In the genomic region with DNA sequence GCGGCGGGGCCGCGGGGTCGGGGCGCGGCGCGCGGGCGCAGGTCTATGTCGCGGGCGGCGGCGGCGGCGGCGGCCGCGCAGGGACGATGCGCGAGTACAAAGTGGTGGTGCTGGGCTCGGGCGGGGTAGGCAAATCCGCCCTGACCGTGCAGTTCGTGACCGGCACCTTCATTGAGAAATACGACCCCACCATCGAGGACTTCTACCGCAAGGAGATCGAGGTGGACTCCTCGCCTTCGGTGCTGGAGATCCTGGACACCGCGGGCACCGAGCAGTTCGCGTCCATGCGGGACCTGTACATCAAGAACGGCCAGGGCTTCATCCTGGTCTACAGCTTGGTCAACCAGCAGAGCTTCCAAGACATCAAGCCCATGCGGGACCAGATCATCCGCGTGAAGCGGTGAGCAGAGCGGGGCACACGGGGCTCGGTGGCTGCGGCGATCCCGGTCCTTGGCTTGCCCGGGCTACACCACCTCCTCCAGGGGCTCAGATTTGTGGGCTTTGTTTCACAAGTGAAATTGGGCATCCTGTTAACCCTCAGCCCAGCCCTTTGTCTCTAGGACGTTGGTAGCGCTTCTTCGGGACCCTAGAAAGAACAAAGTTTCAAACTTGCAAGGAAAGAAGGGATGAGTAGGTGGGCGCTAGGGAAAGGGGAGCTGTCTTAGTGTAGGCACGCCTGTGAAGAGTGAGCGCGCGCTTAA, we compare ENCODE assay signal across 8 mouse cellular contexts. TPM values are rescaled to one million over a fixed set of nuclear protein-coding genes. Genes with fewer than 3 reads are reported as not detected.
DNase-seq lines count a peak whose midpoint lies in the region; ATAC-seq and TF ChIP-seq lines count a peak whose summit lies in the region.

No protein-coding gene starts in this region.

- 0 out of 2 replicates have a peak, but pooled peaks cover 2% of the 10 kb centered on the region for H3K9me3 ChIP-seq in kidney, embryonic 14.5 days (ENCODE audit: control insufficient read depth, low read length)
- H3K9me3 ChIP-seq in stomach, postnatal 0 days (ENCODE audit: control insufficient read depth, low read length): no peaks in the 10 kb centered on the region

- under 1% methylated on average over 62 of the region's 62 CpGs for WGBS in kidney, embryonic 14.5 days
- 1% methylated on average over 52 of the region's 62 CpGs for WGBS in stomach, postnatal 0 days

- H3K27me3 ChIP-seq in kidney, embryonic 14.5 days (ENCODE audit: control insufficient read depth, insufficient read depth, low read length): no peaks in the 10 kb centered on the region
- H3K27me3 ChIP-seq in stomach, postnatal 0 days (ENCODE audit: control insufficient read depth, insufficient read depth, low read length): no peaks in the 10 kb centered on the region

- H3K9ac ChIP-seq in kidney, embryonic 14.5 days (ENCODE audit: low read depth, low read length): peak overlapping the region; percentile 81
- H3K9ac ChIP-seq in stomach, postnatal 0 days (ENCODE audit: low read length): peak overlapping the region; percentile 85

- peak overlapping the region; percentile 67 for H3K4me3 ChIP-seq in kidney, embryonic 14.5 days (ENCODE audit: low read length)
- peak overlapping the region; percentile 74 for H3K4me3 ChIP-seq in stomach, postnatal 0 days (ENCODE audit: low read depth, low read length)

- peaks cover 6% of the 10 kb centered on the region; the same call in 1 of the 2 replicates for H3K36me3 ChIP-seq in kidney, embryonic 14.5 days (ENCODE audit: control insufficient read depth, insufficient read depth, low read length)
- H3K36me3 ChIP-seq in stomach, postnatal 0 days (ENCODE audit: control insufficient read depth, insufficient read depth, low read length): no peaks in the 10 kb centered on the region

- H3K4me2 ChIP-seq in kidney, embryonic 14.5 days (replicated peaks; ENCODE audit: low read depth, low read length): peak overlapping the region; percentile 79
- H3K4me2 ChIP-seq in stomach, postnatal 0 days (replicated peaks; ENCODE audit: low read depth): peak overlapping the region; percentile 78

- peak; percentile 7 for ATAC-seq in cerebellum, adult (ENCODE audit: insufficient number of reproducible peaks, low FRiP score, low TSS enrichment)
- no peak for ATAC-seq in kidney, embryonic 14.5 days (ENCODE audit: low FRiP score, low TSS enrichment)
- no peak for ATAC-seq in stomach, postnatal 0 days (ENCODE audit: low FRiP score, low TSS enrichment)

- TF ChIP-seq EP300 in stomach, postnatal 0 days (optimal IDR thresholded peaks at IDR 0.05): no peak

- DNase-seq in cerebellum, adult 8-10 months: no peak
- DNase-seq in urinary bladder, postnatal 36 days (ENCODE audit: low spot score in 2 of 2): peak; percentile 30 to 34
- DNase-seq in urinary bladder, postnatal 10 days (ENCODE audit: low spot score): no peak
- peak; percentile 27 for DNase-seq in forelimb bud, embryonic 11.5 days (ENCODE audit: low read depth, low spot score)
- DNase-seq in mesoderm, embryonic 11.5 days (ENCODE audit: low read depth, low spot score): peak; percentile 46
- peak; percentile 46 for DNase-seq in stomach, postnatal 0 days (ENCODE audit: low spot score)

- no peak for TF ChIP-seq CTCF in stomach, postnatal 0 days (IDR thresholded peaks at IDR 0.05; ENCODE audit: low read depth)

- 0 out of 2 replicates have a peak, but pooled peaks cover 4% of the 10 kb centered on the region for H3K4me1 ChIP-seq in kidney, embryonic 14.5 days (ENCODE audit: control insufficient read depth, insufficient read depth, low read length)
- H3K4me1 ChIP-seq in stomach, postnatal 0 days (replicated peaks; ENCODE audit: control insufficient read depth, insufficient read depth): no peaks in the 10 kb centered on the region

- H3K27ac ChIP-seq in kidney, embryonic 14.5 days (ENCODE audit: low read depth, low read length): peak overlapping the region; percentile 96
- peak overlapping the region; percentile 98 for H3K27ac ChIP-seq in stomach, postnatal 0 days (replicated peaks)

RNA-seq across cellular contexts. Expression of gene Rap2a, which starts 0.5 kb away (rescaled TPM):
- 12.1 and 15.8 TPM in 2 replicates for polyA plus RNA-seq in kidney, embryonic 14.5 days (2014; fragmentation: Nextera tagmentation; extraction: Ambion mirVana)
- polyA plus RNA-seq in stomach, postnatal 0 days (2015; fragmentation: Nextera tagmentation; extraction: Ambion mirVana): 10.3 and 11.7 TPM in 2 replicates

Comparison
In these comparisons a context has a peak if more than half of its experiments do, and no peak if none do; other contexts are left out.
1. DNase-seq: peak in urinary bladder, postnatal 36 days (2 of 2), forelimb bud, embryonic 11.5 days (single experiment), mesoderm, embryonic 11.5 days (single experiment) and stomach, postnatal 0 days (single experiment); none in cerebellum, adult 8-10 months (single experiment) and urinary bladder, postnatal 10 days (single experiment).